Mouse (Mus musculus) adrenal gland, postnatal 14 days (tissue): ENCODE results near the gene Gpr157. TPM values are rescaled to one million over a fixed set of nuclear protein-coding genes. Genes with fewer than 3 reads are reported as not detected.
"Not testable (repeated sequence)": the region's sequence is repeated elsewhere in the genome, so short reads cannot be mapped to it uniquely, and the experiment has no call there.

Experiments
- DNase-seq: peaks from one replicate; pipeline ENCODE4 v3.0.0; 2021; ENCODE audit warnings: mixed read lengths
- long read RNA-seq, 2 experiments: library from polyadenylated mRNA; stranded (forward); transcript quantifications; one replicate each; pipeline ENCODE4 v2.0.0; 2021
- total RNA-seq: library from RNA; stranded (reverse); gene quantifications from 2 replicates; pipeline ENCODE4 v1.2.3, GENCODE M21; 2021

Gene Gpr157
- total RNA-seq = 1.3 and 2.3 TPM in 2 replicates
- long read RNA-seq, experiment 1, partial matches to known transcripts = 0 of 1 reads
- long read RNA-seq, experiment 1, other reads (novel, unspliced or antisense) = 1 of 1 reads
- long read RNA-seq, experiment 2, partial matches to known transcripts = 0 of 1 reads
- long read RNA-seq, experiment 2, other reads (novel, unspliced or antisense) = 1 of 1 reads

- peak; percentile 96 for DNase-seq
These were observed at the start of gene Gpr157 for GRCm38 (mm10) chr4:150087161-150087889. Gpr157 (plus strand) TSS chr4:150087365.

- peak; percentile 40 for DNase-seq
These were observed 48.6 kb upstream of the Gpr157 start for GRCm38 (mm10) chr4:150038533-150038932.

GRCm38 (mm10) chr4:150040003-150040581 lies 47.1 kb upstream of the Gpr157 start:
- no peak for DNase-seq

GRCm38 (mm10) chr4:150040856-150041255 lies 46.3 kb upstream of the Gpr157 start:
- DNase-seq = not testable (repeated sequence)

- no peak for DNase-seq
These were observed 45.6 kb upstream of the Gpr157 start for GRCm38 (mm10) chr4:150041346-150042110.

- DNase-seq = no peak
These were observed 43.6 kb upstream of the Gpr157 start for GRCm38 (mm10) chr4:150043591-150043990.

- peak; percentile 79 for DNase-seq
These were observed 39.1 kb upstream of the Gpr157 start for GRCm38 (mm10) chr4:150048038-150048437.

- DNase-seq = peak; percentile 50
These were observed 38.5 kb upstream of the Gpr157 start for GRCm38 (mm10) chr4:150048478-150049156.

GRCm38 (mm10) chr4:150049157-150049513 lies 38.0 kb upstream of the Gpr157 start:
- DNase-seq = no peak

- DNase-seq = no peak
These were observed 37.5 kb upstream of the Gpr157 start for GRCm38 (mm10) chr4:150049564-150050226.

- no peak for DNase-seq
These were observed 35.7 kb upstream of the Gpr157 start for GRCm38 (mm10) chr4:150051514-150051913.

- no peak for DNase-seq
These were observed 34.8 kb upstream of the Gpr157 start for GRCm38 (mm10) chr4:150052380-150052779.

- no peak for DNase-seq
These were observed 31.0 kb upstream of the Gpr157 start for GRCm38 (mm10) chr4:150056171-150056570.

- no peak for DNase-seq
These were observed 29.4 kb upstream of the Gpr157 start for GRCm38 (mm10) chr4:150057722-150058121.

- no peak for DNase-seq
These were observed 27.2 kb upstream of the Gpr157 start for GRCm38 (mm10) chr4:150059841-150060468.

GRCm38 (mm10) chr4:150060469-150061170 lies 26.5 kb upstream of the Gpr157 start:
- peak; percentile 16 for DNase-seq

GRCm38 (mm10) chr4:150061432-150062225 lies 25.5 kb upstream of the Gpr157 start:
- peak; percentile 68 for DNase-seq

GRCm38 (mm10) chr4:150066706-150067323 lies 20.4 kb upstream of the Gpr157 start:
- no peak for DNase-seq

GRCm38 (mm10) chr4:150068216-150068615 lies 18.9 kb upstream of the Gpr157 start:
- DNase-seq = no peak
